Mouse (Mus musculus): ENCODE data around the gene Cuedc1.

Cuedc1 gene

DNA sequence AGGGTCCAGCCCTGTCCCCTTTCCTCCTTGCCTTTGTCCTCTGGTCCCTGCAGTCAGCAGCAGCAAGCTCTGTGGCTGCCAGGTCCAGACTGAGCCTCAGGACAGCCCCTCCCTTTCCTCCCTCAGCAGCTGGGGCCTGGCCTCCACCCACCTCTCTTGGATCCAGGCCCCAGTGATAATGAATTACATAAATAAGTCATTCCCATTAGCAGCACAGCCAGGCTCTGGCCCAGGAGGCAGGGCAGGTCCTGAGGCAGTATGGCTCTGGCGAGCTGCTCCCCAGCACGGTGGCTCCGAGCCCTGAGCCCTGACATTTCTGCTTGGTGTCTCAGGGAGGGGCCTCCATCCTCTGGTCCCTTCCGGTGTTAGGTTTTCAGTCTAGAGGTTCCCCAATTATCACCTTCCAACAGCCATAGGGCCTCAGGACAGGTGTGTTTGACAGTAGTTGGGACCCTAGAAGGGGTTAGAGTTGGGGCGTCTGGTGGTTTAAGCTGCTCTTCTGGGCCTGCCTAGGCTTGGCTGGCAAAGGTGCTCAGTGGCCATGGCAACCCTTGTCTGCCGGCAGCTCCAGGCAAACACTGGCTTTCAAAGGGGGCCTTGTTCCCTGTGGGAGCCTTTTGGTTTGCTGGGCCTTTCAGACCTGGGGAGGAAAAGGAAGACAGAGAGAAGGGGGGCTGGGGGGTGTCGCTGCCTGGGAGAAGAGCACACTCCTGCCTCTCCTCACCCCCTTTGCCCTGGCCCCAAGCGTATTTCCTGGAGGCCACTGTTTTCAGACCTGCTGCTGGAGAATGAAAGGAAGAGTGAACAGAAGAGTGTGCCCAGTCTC, 21.2 kb downstream of the Cuedc1 start:
- peak; percentile 77 to 82 for DNase-seq

DNA sequence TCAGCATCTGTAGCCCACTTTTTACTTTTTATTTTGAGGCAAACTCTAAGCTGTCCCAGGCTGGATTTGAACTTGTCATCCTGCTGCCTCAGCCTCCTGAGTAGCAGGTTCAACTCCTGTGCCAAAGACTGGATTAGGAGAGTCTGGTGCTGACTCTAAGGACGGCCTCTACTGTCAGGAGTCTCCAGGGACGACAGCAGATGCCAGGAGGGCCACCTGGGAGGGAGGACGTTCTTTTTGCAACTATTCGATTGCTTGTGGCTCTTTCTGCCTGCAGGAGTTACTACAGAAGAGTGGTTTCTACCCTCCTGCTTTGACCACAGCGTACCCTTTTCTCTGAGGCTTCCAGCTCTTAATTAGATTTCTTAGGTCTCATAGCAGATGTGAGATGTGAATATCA, 24.7 kb downstream of the Cuedc1 start:
- DNase-seq, result no peak

DNA sequence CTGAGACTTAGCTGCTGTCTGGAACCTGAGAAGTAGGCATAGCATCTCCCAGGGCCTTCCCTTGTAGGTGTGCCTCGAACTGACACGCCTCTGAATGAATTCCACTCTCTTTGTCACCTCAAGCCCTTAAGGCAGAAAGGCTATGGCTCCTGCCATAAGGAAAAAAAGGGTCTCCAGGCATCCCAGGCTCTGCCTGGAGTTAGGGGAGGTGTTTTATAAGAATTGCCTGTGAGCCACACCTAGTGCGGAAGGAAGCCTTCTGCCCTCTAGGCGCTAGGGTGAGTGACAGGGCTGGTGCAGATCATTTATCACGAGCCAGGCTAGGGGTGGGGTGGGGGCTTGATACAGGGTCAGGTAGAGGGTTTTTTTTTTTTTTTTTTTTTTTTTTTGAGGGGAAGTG, 25.2 kb downstream of the Cuedc1 start:
- no peak for DNase-seq

DNA sequence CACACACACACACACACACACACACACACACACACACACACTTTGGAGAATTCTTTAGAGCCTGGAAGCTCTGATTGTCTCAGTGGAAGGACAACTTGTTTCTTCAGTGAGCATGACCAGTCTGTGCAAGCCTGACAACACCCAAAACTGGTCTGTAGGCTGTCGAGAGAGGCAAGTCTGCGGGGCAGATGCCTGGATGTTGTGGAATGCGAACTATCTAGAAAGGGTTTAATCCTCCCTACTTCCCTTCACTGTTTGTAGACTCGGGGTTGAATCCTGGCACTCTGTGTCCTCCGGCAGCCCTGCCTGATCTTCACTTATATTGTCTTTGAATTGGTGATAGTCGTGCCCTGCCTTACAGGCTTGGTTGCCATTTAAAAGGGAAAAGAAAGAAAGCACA, 25.9 kb downstream of the Cuedc1 start:
- DNase-seq, result no peak

DNA sequence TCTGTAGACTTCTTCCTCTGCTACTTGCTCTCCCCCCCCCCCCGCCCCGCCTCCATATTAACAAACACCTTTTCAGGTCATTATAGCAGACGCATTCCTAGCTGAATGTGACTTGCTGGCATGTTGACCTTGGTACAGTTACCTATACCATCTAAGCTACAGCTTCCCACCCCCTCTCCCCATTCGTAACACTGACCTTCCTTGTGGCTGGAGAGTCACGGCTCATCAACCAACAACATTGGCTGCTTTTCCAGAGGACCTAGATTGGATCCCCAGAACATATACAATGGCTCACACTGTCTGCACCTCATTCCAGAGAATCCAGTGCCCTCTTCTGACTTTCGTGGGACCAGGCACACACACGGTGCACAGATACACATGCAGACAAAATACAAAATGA, 27.6 kb downstream of the Cuedc1 start:
- DNase-seq, result no peak

DNA sequence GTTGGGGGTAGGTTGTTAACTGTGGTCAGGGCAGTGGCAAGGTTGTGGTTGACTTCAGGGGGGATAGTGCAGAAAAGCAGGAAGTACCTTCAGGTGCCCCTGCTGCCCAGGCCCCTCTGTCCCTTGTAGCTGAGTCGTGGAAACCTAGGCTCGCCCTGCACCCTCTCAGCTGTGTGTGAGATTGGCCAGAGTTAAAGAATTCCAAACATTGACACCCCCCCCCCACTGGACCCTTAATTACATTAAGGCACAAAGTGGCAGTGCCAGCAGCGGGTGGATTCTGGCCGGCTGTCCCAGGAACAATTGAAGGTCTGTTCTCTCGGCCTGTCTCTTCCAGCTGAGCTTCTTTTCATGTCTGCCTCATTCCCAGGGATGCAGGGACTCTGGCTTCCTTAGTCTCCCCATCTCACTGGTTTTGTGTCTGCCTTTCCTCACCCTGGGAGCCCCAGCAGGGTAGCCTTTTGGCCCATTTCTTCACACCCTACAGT, 28.5 kb downstream of the Cuedc1 start:
- DNase-seq, result no peak

DNA sequence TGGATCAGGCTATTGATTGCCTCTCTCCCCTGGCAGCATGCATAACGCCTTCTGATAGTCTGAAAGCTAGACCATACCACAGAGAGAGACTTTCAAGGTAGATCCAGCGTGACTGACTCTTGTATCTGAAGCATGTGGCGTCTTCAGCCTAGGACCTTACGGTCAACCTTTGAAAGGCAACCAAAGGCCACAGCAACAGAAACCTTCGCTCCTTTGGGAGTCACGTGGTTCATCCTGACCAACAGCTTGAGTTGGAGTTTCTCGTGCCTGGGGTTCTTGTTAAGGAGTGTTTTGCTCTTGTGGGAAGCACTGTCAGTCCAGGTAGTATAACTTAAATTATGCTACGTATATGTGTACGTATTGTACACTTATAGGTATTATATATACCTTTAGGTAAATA, 30.6 kb downstream of the Cuedc1 start:
- DNase-seq, result no peak

DNA sequence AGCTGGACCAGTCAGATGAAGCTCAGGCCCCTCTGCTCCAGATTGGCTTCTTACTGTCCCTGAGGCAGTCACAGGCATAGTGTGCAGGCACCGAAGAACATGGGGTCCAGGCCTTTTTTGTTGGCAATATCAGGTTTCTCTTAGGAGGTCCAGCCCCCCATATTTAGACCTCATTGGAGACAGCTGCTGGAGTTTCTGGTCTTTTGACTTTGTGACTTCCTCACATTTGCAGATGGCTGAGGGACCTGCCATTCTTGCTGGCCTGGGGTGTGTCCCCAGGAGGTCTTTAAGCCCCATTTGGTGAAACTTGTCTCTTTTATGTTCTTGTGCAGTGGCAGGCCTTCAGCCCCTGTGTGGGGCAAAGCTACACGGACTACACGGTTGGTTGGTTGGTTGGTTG, 31.4 kb downstream of the Cuedc1 start:
- no peak for DNase-seq

DNA sequence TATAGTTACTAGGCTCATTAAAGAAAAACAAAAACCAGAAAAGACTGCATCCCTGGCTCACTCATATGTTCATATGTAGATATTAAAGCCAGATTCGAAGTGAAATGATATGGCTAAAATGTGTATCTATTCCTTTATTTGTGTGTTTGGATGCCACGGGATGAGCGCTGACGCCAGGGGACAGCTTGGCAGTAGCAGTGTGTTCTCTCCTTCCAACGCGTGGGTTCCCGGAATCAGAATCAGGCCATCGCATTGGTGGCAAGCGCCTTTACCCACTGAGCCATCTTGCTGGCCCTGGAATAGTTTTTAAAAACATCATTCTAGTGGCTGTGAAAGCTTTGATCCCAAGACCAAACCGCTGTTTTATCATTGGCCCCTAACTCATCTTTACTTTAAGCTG, 32.1 kb downstream of the Cuedc1 start:
- DNase-seq, result peak; percentile 61 to 62

DNA sequence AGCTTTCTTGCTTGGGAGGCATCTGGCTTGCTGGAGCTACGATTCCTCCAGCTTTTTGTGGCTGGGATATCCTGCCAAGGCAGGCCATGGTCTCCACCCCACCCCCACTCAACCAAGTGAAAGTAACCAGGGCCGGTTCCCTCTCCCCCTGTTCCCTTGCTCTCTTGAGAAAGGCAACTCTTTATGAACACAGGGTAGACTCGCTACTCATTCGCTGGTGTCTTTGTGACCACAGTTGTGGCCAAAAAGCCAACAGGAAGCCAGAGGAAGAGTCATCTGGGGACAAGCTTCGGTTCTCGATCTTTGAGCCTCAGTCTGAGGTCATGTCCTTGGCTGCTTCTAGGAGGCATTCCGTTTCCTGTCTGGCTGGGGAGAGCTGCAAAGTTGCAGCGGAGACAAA, 34.0 kb downstream of the Cuedc1 start:
- peak in 1 of 2 experiments; percentile 49 for DNase-seq

DNA sequence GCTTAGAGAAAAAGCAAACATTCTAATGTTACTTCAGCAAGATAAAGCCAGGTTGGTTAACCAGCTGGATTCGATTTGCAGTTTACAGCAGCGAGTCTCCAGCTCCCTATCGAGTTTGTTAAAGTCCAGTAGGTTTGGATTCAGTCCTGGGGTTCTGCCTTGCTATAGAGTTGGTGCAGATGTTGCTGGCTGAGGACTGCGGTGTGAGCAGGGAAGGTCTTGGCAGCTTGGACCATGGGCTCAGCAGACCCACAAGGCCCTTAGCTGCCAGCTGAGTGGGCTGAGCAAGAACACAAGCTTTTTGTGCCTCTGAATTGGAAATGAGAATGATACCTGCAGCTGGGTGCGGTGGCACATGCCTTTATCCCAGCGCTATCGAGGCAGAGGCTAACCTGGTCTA, 37.4 kb downstream of the Cuedc1 start:
- no peak for DNase-seq

DNA sequence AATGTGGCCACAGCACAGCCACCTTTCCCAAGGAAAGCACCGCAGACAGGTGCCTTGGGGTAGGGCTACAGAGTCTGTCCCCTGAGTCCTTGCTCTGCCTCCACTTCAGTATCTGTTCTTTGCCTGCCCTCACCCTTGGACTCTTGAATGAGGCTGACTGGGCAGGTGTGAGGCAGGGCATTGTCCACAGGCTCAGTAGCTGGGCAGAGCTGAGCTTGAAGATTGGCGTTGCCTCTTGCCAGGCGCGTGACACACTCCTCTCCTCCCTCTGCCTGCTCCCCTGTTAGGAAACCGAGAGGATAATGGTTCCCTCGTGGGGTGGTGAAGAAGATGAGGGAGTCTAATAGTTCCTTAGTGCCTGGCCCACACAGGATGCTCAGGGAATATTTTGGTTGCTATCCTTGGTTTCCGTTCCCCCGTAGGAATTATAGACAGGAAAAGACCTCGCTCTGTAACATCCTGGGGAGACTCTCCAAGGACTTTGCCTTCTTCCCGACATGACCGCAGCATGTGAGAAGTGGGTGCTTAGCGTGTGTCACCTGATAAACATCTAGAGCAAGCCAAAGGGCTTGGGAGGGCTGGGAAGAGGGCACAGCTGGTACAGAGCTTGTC, 40.1 kb downstream of the Cuedc1 start:
- no peak for DNase-seq

DNA sequence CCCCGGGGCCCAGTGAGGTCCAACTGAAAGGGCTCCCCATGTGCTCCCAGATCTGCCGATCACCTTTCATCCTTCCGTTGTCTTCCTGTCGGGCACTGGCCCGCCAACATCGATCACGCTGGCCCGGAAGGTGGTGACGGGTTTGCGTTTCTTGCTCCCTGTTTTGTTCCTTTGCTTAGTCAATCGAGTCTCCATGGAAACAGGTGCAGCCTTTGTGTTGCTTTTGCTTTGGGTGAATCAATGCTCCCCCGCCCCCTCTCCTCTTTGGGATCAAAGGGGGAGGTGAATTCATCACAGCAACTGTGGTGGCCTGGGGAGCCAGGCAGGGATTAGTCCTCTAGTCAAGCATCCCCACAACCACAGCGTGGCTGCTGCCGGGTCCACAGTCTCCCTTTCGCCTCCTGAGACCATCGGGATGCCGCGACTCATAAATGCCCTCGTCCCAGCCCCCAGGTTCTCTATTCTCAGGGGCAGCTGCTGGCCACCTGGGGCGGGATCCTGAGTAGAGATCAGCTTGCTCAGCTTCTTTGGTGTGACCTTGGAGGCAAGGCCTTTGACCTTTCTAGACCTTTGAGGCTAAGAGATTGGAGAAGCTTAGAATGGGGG, 41.5 kb downstream of the Cuedc1 start:
- DNase-seq, result no peak

DNA sequence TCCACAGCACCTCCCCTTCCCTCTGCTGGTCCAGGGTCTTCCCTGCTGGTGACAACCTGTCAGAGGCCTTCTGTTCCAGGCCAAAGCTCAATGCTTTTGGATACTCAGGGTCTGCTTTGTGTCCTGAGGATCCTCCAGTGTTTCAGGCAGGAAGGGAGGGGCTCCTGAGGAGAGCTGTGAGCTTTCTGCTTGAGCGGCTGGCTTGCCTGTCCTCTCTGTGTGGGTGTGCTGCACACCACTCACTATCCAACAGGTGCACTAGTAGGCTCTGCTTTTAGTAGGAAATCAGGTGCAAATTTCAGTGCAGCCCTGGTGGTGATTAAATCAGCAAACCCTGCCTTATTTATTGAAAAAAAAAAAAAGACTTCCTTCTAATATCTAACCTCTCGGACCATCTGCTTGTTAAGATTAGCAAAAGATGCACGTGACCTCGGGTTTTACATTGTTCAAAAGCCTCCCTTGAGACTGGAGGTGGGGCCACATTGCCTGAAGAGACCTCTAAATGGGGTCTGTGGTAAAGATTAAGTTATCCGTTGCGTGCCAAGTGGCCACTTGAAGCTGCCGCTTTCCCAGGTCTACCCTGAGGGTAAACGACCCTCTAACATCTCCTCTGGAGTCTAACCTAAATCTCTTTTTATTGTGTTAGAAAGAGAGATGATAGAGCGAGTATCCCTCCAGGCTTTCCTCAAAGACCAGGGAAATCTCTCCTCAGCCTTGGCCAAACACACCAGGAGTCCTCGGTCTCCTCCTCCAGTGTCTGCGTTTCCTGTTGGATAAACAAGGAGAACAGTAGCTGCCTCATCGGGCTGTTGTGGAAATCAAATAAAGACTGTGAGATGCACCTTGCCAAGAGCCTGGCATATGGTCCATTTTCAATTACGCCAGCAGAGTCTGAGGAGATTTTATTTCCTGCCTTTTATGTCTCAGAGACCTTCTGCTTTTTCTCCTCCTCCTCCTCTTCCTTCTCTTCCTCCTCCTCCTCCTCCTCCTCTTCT, 42.5 kb downstream of the Cuedc1 start:
- peak; percentile 59 to 66 for DNase-seq

DNA sequence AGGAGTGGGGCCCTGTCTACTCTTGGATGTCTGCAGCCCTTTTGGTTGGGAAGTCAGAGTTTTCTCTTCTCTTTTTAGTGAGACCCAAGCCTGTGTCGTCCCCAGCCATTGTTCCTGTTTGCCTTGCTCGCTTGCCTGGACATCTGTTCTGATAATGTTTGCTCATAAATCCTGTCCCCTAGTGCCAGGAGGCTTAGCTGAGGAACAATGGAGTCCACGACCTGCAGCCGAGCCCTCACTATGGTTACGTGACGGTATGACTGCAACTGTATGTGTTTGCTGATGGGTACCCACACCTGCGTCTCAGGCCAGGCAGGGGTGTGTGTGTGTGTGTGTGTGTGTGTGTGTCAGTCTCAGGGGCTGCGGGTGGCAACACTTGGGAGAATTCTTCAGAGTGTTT, 44.5 kb downstream of the Cuedc1 start:
- no peak for DNase-seq

DNA sequence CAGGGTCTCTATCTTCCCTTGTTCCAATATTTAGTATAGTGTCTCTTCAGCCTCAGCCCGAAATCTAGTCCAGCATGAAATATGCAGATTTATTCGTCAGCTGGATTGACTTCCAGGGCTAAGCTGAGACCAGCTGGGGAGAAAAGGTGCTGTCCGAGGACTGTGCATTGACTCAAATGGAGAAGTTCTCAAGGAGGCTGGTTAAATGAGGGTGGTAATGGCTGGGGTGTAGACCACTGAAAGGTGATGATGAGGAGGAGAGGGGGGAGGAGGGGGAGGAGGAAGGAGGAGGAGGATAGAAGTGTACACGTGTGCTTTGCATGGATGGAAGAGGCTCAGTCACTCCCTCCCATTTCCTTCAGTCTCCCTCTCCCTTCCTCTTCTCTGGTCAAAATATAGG, 46.2 kb downstream of the Cuedc1 start:
- DNase-seq, result no peak

DNA sequence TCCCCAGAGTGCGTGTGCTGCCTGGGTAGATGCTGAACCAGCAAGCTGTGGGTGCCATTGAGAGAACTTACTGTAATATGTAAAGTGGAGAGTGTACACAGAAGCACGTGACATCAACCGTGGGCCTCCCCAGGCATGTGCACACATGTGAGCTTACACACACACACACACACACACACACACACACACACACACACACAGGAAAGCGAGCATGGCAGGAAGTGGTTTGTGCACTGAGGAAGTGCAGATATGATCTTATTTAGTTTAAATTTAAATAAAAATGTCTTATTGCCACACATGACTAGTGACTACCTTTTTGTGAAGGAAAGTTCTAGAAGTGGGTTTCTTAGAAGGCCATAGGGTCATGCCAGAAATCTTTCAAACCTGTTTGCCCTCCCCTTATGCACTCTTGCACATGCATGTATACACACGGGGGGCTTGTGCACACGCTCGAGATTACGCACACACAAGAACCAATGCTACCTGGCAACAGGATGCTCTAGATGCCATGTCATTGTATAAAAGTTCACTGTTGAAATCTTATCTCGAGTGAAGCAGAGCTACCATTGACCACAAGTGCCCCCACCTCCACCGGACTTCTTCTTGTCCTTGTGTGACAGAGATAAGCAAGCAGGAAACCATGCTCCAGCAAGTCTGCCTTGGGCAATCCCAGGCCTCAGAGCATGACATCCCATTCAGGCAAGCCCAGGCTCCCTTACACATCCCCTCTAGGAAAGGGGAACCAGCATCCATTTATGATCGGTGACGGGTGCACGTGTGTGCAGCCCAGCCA, 47.6 kb downstream of the Cuedc1 start:
- no peak for DNase-seq

DNA sequence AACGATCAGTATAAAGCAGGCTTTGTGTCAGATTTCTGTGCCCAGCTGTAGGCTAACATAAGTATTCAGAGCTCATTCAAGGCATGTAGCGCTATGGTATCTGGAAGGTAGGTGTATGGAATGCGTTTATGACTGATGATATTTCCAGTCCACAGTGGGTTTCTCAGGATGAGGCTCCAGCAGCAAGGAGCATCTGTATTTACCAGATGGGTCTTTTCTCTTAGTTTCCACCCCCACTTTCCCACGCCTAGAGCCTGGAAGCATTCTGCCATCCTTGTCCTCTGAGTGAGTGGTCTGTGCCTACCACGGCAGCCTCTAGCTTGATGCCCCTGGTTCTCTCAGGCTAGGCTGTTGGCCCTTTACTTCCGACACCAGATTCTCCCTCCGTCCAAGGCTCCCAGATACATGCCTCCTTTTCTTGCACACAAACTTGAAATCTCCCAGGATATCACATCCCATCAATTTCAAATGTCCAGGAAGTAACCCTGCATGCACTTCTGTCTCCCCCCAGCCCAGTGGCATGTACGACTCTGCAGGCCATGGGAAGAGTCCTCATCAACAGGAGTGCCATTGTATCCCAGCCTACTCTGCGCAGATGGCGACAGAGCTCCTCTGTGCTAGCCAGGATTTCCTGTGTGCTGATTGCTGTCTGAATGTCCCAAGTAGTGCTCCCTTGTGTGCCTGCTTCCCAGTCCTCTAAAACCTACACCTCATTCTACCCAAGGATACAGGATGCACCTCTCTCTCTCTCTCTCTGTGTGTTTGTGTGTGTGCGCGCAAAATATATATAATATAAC, 48.6 kb downstream of the Cuedc1 start:
- no peak for DNase-seq

DNA sequence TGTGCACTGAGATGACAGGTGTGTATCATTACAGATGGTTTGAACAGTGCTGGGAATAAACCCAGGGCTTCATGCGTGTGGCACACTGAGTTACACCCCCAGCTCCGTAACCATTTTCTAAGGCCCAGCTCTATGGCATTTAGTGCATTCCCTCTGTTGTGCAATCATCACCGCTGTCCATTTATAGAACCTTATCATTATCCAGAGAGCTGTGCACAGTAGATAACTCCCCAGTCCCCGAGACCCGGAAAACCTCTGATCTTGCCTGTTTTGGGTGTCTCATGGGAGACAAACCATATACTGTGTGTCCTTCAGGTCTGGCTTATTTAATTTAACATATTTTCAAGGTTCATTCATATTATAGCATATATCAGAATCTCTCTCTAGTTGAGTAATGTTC, 49.5 kb downstream of the Cuedc1 start:
- DNase-seq, result no peak

DNA sequence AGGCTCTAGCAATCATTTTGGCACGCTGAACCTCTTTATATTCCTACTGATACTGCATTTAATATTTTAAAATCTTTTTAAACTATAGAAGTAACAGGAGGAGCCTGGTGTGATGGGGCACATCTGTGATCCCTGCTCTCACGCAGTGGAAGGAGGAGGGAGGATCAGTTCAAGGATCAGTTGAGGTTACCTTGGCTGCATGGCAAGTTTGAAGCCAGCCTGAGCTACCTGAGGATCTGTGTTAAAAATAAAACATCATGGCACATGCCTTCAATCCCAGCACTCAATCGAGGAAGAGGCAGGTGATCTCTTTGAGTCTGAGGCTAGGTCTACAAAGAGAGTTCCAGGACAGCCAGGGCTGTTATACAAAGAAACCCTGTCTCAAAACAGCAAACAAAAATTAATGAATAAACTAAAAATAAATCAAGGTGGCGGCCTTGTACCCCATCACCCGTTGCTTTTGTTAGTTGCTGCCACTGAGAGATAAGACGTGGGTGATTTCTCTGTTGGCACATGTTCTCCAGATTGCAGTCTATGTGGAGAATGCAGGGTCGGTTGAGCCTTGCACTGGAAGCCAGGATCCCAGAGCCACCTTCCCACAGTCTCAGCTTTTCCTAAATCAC, 50.3 kb downstream of the Cuedc1 start:
- no peak for DNase-seq
